In genomic region chr9:34721478-34722197, GRCm38 (mm10) we compare ENCODE assay signal across 13 mouse cellular contexts.
DNase-seq lines count a peak whose midpoint lies in the region; ATAC-seq lines count a peak whose summit lies in the region.
"Had no signal": no experiment of that assay in that cellular context is flagged by ENCODE, and none has a peak within 500 bp of the region (broad histone marks: within the 10 kb centered on the region; RNA-seq: fewer than 3 reads in every experiment).

No protein-coding gene starts in this region.

- no peak overlapping the region for H3K4me2 ChIP-seq in liver, embryonic 12.5 days
- H3K4me2 ChIP-seq: heart, embryonic 12.5 days; hindbrain, embryonic 15.5 days; midbrain, embryonic 11.5 days had no signal

- H3K4me1 ChIP-seq in liver, embryonic 12.5 days = no peaks in the 10 kb centered on the region

- H3K27ac ChIP-seq in liver, embryonic 12.5 days = no peak overlapping the region
- H3K27ac ChIP-seq: hindbrain, embryonic 15.5 days had no signal

- ATAC-seq in liver, embryonic 12.5 days = no peak

- H3K27me3 ChIP-seq in liver, embryonic 12.5 days (replicated peaks) = no peaks in the 10 kb centered on the region
- H3K27me3 ChIP-seq: heart, embryonic 12.5 days; hindbrain, embryonic 15.5 days had no signal

- H3K4me3 ChIP-seq in liver, embryonic 12.5 days = no peak overlapping the region
- H3K4me3 ChIP-seq: heart, embryonic 12.5 days; hindbrain, embryonic 15.5 days; myocyte had no signal

- peak; percentile 6 for DNase-seq in heart, postnatal 4 days
- no peak for DNase-seq in heart, adult 9 months (ENCODE audit: low spot score in 2 of 2)
- DNase-seq in R1 (ENCODE audit: low read depth, low spot score) = peak; percentile 8
- DNase-seq in gonadal fat pad, adult 2 months (ENCODE audit: low read depth) = peak; percentile 44
- DNase-seq in lung, postnatal 10 days = peak; percentile 3
- DNase-seq in left cerebral cortex, adult 8-10 months (ENCODE audit: low spot score in 2 of 2) = no peak
- DNase-seq: cerebellum, adult 8-10 months; left cerebral cortex, postnatal 4 days had no signal

- 40% methylated on average over 6 of the region's 6 CpGs for WGBS in liver, embryonic 12.5 days (ENCODE audit: insufficient replicate concordance)

- no peak overlapping the region for H3K9ac ChIP-seq in liver, embryonic 12.5 days
- H3K9ac ChIP-seq: heart, embryonic 12.5 days; hindbrain, embryonic 15.5 days had no signal

- H3K36me3 ChIP-seq in liver, embryonic 12.5 days = no peaks in the 10 kb centered on the region
- H3K36me3 ChIP-seq: heart, embryonic 12.5 days; hindbrain, embryonic 15.5 days had no signal

- no peaks in the 10 kb centered on the region for H3K9me3 ChIP-seq in liver, embryonic 12.5 days (replicated peaks)
- H3K9me3 ChIP-seq: heart, embryonic 12.5 days; hindbrain, embryonic 15.5 days had no signal

Comparison
In these comparisons a context has a peak if more than half of its experiments do, and no peak if none do; other contexts are left out.
1. DNase-seq: peak in heart, postnatal 4 days (single experiment), R1 (single experiment), gonadal fat pad, adult 2 months (single experiment) and lung, postnatal 10 days (single experiment); none in heart, adult 9 months (0 of 2) and left cerebral cortex, adult 8-10 months (0 of 2).